Mouse (Mus musculus) E14TG2a.4 (cell line): ENCODE data around the gene Cdhr4.
A peak's percentile ranks its signal among the peaks of the same experiment; 100 is the strongest.

Source experiments
- H3K27me3 ChIP-seq: 2 replicates; pipeline ENCODE4 v1.6.1; 2014; ENCODE audit warnings: low read length, control low read depth; ENCODE audit not compliant: insufficient read depth
- H3K36me3 ChIP-seq: 2 replicates; pipeline ENCODE4 v1.6.1; 2014; ENCODE audit warnings: low read length, control low read depth; ENCODE audit not compliant: insufficient read depth
- H3K4me1 ChIP-seq: replicated peaks from 2 replicates; pipeline ENCODE4 v1.6.1; 2014; ENCODE audit warnings: low read depth, low read length, control low read depth
- H3K4me3 ChIP-seq: replicated peaks from 2 replicates; pipeline ENCODE4 v1.5.1; 2014; ENCODE audit warnings: mild to moderate bottlenecking, low read length
- H3K9me3 ChIP-seq: 2 replicates; pipeline ENCODE4 v1.6.1; 2014; ENCODE audit warnings: low read length, control low read depth
- CTCF ChIP-seq: conservative IDR thresholded peaks from 2 replicates; pipeline ENCODE4 v1.5.1; 2014; ENCODE audit warnings: low read length
- NANOG ChIP-seq: IDR thresholded peaks from 2 replicates; pipeline ENCODE4 v1.6.1; 2014; ENCODE audit warnings: borderline replicate concordance, low read length, mixed read lengths
- POU5F1 ChIP-seq: IDR thresholded peaks from 2 replicates; pipeline ENCODE4 v1.6.1; 2014; ENCODE audit warnings: low read length, borderline replicate concordance

Cdhr4 gene

GRCm38 (mm10) chr9:107982681-107983346 lies 9.5 kb upstream of the Cdhr4 start, which contains the start of gene Gm20661:
Gene Gm20661, plus strand, starts transcription at chr9:107983058.
- no peaks in the 10 kb centered on the region for H3K9me3 ChIP-seq
- peak within 1 kb of the TSS; percentile 39 for H3K4me3 ChIP-seq
- TF ChIP-seq CTCF, result no peak
- TF ChIP-seq NANOG, result no peak
- TF ChIP-seq POU5F1, result no peak

GRCm38 (mm10) chr9:107983421-107983890 lies 8.8 kb upstream of the Cdhr4 start:
- Histone ChIP-seq H3K4me3 (peak overlapping the region; percentile 39; the same call in 1 of the 2 replicates), H3K27me3 (peaks cover 62% of the 10 kb centered on the region), H3K4me1 (peaks cover 54% of the 10 kb centered on the region), H3K9me3 (no peaks in the 10 kb centered on the region), H3K36me3 (no peaks in the 10 kb centered on the region)
- TF ChIP-seq POU5F1, result no peak
- no peak for TF ChIP-seq CTCF

More at GRCm38 (mm10) chr9:107982681-107983346, 9.5 kb upstream of the Cdhr4 start, which contains the start of gene Gm20661:
- Histone ChIP-seq H3K36me3 (no peaks in the 10 kb centered on the region), H3K4me1 (peaks cover 50% of the 10 kb centered on the region), H3K27me3 (peaks cover 63% of the 10 kb centered on the region)

DNA sequence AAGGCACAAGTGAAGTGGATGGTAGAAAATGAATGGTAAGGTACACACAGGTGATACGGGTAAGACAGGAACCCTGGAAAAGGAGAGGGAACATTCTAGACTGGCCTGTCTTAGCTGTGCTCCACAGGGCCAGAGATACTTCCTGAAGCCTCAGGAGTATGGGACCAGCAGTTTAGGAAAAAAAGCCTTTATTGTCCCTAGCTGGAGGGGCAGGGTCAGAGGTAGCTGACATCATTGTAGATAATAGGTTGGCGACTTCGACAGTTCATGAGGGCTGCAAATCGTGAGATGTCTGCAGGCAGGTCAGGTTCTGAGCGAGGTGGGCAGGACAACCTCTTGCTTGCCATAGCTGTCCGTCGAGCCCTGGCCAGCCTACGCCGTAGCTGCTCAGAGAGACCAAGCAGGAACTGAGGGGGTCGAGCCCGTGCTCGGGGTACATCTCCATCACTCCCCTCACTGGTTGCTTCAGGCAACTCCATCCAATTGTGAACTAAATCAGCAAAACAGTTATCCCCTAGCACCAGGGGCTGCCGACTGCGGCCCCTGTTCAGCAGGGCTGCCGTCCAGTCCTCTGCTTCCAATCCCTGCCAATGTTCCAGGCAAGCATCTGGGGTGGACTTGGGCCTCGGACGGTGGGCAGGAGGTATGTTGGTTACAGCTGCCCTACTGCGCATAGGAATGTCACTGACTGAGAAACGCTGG lies 8.1 kb upstream of the Cdhr4 start:
- TF ChIP-seq CTCF, result no peak
- no peak for TF ChIP-seq NANOG
- no peak for TF ChIP-seq POU5F1
- Histone ChIP-seq H3K4me3 (0 out of 2 replicates have a peak overlapping the region, but pooled peaks have one; percentile 87), H3K27me3 (peaks cover 57% of the 10 kb centered on the region), H3K4me1 (peaks cover 56% of the 10 kb centered on the region), H3K9me3 (no peaks in the 10 kb centered on the region), H3K36me3 (no peaks in the 10 kb centered on the region)

- H3K36me3 ChIP-seq, result no peaks in the 10 kb centered on the region
- H3K4me3 ChIP-seq, result peak overlapping the region; percentile 87
- no peak for TF ChIP-seq CTCF
- H3K27me3 ChIP-seq, result peaks cover 53% of the 10 kb centered on the region
- peaks cover 59% of the 10 kb centered on the region for H3K4me1 ChIP-seq
- H3K9me3 ChIP-seq, result no peaks in the 10 kb centered on the region
These were observed 7.6 kb upstream of the Cdhr4 start for GRCm38 (mm10) chr9:107984754-107985055.

GRCm38 (mm10) chr9:107985131-107986119 lies 6.9 kb upstream of the Cdhr4 start, which contains the start of gene Inka1:
Gene Inka1, minus strand, starts transcription at chr9:107985879.
- no peaks in the 10 kb centered on the region for H3K36me3 ChIP-seq
- peak within 1 kb of the TSS; percentile 87 for H3K4me3 ChIP-seq
- H3K27me3 ChIP-seq, result peaks cover 49% of the 10 kb centered on the region
- no peaks in the 10 kb centered on the region for H3K9me3 ChIP-seq
- peaks cover 62% of the 10 kb centered on the region for H3K4me1 ChIP-seq
- TF ChIP-seq NANOG (no peak), POU5F1 (no peak), CTCF (no peak)

DNA sequence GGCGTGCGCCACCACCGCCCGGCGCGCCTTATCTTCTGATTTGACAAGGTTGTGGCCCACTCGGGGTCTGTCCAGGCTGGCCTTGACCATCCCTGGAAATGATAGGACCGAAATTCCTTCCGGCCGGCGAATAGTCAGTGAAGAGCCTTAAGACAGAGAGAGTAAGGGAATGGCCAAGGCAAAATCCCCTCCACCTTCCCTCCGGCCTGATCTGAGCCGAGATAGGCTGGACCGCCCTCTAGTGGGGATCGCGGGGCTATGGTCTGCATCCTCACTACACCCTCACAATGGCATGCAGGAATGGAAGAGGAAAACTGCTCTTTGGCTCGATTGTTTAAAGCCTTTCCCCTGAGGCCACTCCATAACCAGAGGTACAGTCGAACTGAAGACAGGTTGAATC lies 5.9 kb upstream of the Cdhr4 start:
- peaks cover 40% of the 10 kb centered on the region for H3K27me3 ChIP-seq
- no peaks in the 10 kb centered on the region for H3K36me3 ChIP-seq
- TF ChIP-seq NANOG, result no peak
- TF ChIP-seq CTCF, result peak; percentile 66
- H3K9me3 ChIP-seq, result no peaks in the 10 kb centered on the region
- H3K4me1 ChIP-seq, result peaks cover 60% of the 10 kb centered on the region
- peak overlapping the region; percentile 87 for H3K4me3 ChIP-seq

DNA sequence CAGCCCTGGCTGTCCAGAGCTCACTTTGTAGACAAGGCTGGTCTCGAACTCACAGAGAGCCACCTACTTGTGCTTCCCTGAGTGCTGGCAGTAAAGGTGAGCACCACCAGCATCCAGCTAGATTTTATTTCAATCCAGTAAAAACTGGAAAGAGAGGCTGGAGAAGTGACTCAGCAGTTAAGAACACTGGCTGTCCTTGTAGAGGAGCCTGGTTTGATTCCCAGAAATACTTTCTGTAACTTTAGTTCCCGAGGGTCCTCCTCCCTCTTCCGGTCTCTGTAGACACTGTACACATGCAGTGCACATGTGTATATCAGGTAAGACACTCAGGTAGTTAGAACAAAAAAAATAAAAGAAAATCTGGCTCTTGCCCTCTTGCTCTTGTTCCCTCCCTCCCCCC lies 4.3 kb upstream of the Cdhr4 start:
- no peaks in the 10 kb centered on the region for H3K9me3 ChIP-seq
- no peak overlapping the region for H3K4me3 ChIP-seq
- no peak for TF ChIP-seq NANOG
- TF ChIP-seq POU5F1, result no peak
- no peak for TF ChIP-seq CTCF
- H3K36me3 ChIP-seq, result no peaks in the 10 kb centered on the region
- peaks cover 28% of the 10 kb centered on the region for H3K27me3 ChIP-seq
- peaks cover 56% of the 10 kb centered on the region for H3K4me1 ChIP-seq

DNA sequence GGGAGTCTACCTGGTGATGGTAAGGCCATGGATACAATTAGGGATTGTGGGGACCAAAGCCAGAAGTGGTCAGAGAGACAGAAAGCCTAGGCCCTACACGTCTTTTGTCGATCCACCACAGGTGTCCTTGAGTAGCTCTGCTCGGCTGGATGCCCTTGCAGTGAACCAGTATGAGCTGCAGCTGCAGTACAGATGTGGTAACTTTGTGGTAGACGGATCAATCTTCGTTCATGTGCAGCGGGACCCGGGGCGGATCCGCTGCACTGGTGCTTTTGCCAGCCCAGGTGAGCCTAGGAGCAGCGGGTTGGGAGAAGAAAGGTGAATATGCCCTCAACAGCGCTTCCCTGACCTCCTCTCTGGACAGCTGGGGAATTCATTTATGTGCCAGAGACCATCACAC lies 716 bp downstream of the Cdhr4 start:
- H3K27me3 ChIP-seq, result peaks cover 41% of the 10 kb centered on the region
- no peaks in the 10 kb centered on the region for H3K36me3 ChIP-seq
- H3K4me3 ChIP-seq, result no peak overlapping the region
- H3K9me3 ChIP-seq, result no peaks in the 10 kb centered on the region
- TF ChIP-seq CTCF (no peak), NANOG (no peak), POU5F1 (no peak)
- H3K4me1 ChIP-seq, result peaks cover 39% of the 10 kb centered on the region
